Mouse (Mus musculus) G1E (cell line): ENCODE results near the gene Fahd1.

Experiments used
- CTCF ChIP-seq: IDR thresholded peaks from 2 replicates; pipeline ENCODE4 v1.5.1; 2012; ENCODE audit warnings: low read depth, low read length, inconsistent platforms, mixed read lengths
- GATA1 ChIP-seq: IDR thresholded peaks from 2 replicates; pipeline ENCODE4 v1.6.1; 2012; ENCODE audit warnings: borderline replicate concordance, low read length, inconsistent platforms, mixed read lengths
- GATA2 ChIP-seq: IDR thresholded peaks from 2 replicates; pipeline ENCODE4 v1.6.1; 2012; ENCODE audit warnings: low read depth, low read length, inconsistent platforms, borderline replicate concordance
- POLR2AphosphoS5 ChIP-seq: IDR thresholded peaks from 2 replicates; pipeline ENCODE4 v1.6.1; 2012; ENCODE audit warnings: low read depth, low read length, inconsistent platforms; ENCODE audit not compliant: insufficient replicate concordance
- TAL1 ChIP-seq: conservative IDR thresholded peaks from 2 replicates; pipeline ENCODE4 v1.6.1; 2012; ENCODE audit warnings: low read depth, low read length, inconsistent platforms, mixed read lengths

- no peak for TF ChIP-seq CTCF
- no peak for TF ChIP-seq GATA2
- no peak for TF ChIP-seq GATA1
- no peak for TF ChIP-seq TAL1
- TF ChIP-seq POLR2AphosphoS5: no peak
These were observed 34.9 kb downstream of the Fahd1 start for GRCm38 (mm10) chr17:24815256-24815655.
